Mouse (Mus musculus): ENCODE measurements around the gene Mcm5. TPM values are rescaled to one million over a fixed set of nuclear protein-coding genes. Genes with fewer than 3 reads are reported as not detected.

Mcm5 gene
- polyA plus RNA-seq, 1 experiment from 2014 or later: 61.9 TPM

DNA sequence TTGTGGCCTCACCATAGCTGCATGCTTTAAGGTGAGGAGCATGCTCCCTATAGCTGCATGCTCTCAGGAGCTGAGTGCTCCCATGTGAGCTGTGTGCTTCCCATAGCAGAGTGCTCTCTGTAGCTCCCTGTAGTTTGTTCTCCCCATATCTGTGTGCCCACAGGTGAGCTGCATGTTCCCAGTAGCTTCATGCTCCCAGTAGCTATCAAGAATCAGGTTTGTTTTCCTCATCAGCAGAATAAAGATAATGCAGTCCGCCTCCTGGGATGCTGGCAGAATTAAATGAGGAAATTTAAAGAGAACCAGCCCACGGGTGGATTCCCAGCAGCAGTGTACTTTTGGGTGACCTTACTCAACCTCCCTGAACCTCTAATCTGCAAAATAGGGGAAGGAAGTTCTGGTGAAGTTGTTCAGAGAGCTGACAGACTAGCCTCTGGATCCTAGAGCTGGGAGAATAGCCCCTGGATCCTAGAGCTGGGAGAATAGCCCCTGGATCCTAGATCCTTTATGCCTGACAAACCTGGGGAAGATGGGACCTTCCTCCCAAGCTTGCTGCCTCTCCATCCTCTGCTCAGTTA lies 43.2 kb downstream of the Mcm5 start:
- Histone ChIP-seq H3K36me3 (ENCODE audit: control insufficient read depth, insufficient read depth) (no peaks in the 10 kb centered on the region), H3K9me3 (ENCODE audit: control insufficient read depth, low read length) (no peaks in the 10 kb centered on the region), H3K27ac (ENCODE audit: low read length) (no peak overlapping the region), H3K4me3 (replicated peaks; ENCODE audit: low read length) (no peak overlapping the region), H3K9ac (replicated peaks; ENCODE audit: low read depth, low read length) (no peak overlapping the region), H3K4me1 (replicated peaks; ENCODE audit: control insufficient read depth, insufficient read depth, low read length) (no peaks in the 10 kb centered on the region), H3K4me2 (ENCODE audit: low read length) (no peak overlapping the region), H3K27me3 (replicated peaks; ENCODE audit: control insufficient read depth, insufficient read depth, low read length) (no peaks in the 10 kb centered on the region)
- no peak for ATAC-seq
- 79% methylated on average over 2 of the region's 2 CpGs for WGBS

DNA sequence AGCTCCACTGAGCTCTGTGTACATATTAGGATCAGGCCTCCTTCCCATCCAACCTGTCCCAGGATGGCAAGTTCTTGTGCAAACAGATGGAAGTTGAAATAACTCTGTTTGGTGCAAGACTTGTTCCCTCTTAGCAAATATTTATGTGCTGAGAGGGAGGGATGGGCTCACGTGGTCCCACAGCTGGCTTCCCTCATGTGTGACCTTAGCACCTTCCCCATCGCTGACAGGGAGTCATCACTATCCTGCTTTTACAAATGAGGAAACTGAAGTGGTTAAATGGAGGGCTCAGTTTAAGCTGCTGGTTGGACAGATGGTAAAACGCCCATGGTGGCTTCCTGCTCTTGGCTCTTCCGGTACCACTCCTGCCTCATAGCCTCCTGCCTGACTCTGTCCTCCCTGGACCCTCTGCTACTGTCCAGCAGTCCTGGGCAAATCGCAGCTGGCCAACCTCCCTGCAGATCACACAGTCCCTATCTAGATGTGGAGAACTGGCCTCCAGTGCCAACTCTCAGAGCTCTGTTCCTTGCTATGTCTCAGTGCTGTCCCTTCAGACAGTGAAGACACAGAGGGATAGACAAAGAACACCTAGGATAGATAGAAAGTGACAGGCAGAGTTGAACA lies 45.6 kb downstream of the Mcm5 start:
- H3K4me1 ChIP-seq (replicated peaks; ENCODE audit: control insufficient read depth, insufficient read depth, low read length): no peaks in the 10 kb centered on the region
- no peak overlapping the region for H3K4me2 ChIP-seq (ENCODE audit: low read length)
- H3K27me3 ChIP-seq (replicated peaks; ENCODE audit: control insufficient read depth, insufficient read depth, low read length): no peaks in the 10 kb centered on the region
- no peaks in the 10 kb centered on the region for H3K36me3 ChIP-seq (ENCODE audit: control insufficient read depth, insufficient read depth)
- H3K4me3 ChIP-seq (replicated peaks; ENCODE audit: low read length): no peak overlapping the region
- no peak overlapping the region for H3K27ac ChIP-seq (ENCODE audit: low read length)
- WGBS: 91% methylated on average over 5 of the region's 5 CpGs
- no peak for ATAC-seq
- no peaks in the 10 kb centered on the region for H3K9me3 ChIP-seq (ENCODE audit: control insufficient read depth, low read length)
- H3K9ac ChIP-seq (replicated peaks; ENCODE audit: low read depth, low read length): no peak overlapping the region

DNA sequence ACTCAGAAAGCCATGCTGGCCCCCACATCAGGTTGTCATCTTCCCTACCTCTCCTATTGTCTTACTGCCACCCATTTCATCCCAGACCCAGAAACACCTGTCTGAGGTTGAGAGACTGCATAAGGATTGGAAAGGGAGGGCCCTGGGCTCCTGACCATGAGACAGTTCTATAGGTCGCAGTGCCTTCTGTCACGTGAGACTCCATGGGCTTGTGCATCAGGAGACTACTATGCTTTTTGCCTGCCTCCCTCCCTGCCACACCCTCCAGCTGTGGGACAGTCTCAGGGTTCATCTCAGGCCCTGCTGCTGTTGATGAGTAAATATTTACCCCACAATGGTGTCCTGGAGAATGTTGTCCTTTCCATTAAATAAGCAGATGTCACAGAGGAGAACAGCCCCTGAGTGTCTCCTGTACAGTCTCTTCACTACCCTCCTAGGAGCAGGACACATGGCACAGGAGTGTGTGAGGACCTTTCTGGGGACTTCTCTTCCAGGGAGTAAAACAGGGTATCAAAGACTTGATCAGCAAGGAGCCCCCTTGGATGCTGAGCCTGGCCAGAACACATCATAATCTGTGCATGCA lies 46.5 kb downstream of the Mcm5 start:
- no peaks in the 10 kb centered on the region for H3K27me3 ChIP-seq (replicated peaks; ENCODE audit: control insufficient read depth, insufficient read depth, low read length)
- no peak overlapping the region for H3K9ac ChIP-seq (replicated peaks; ENCODE audit: low read depth, low read length)
- no peaks in the 10 kb centered on the region for H3K4me1 ChIP-seq (replicated peaks; ENCODE audit: control insufficient read depth, insufficient read depth, low read length)
- H3K27ac ChIP-seq (ENCODE audit: low read length): no peak overlapping the region
- H3K4me2 ChIP-seq (ENCODE audit: low read length): no peak overlapping the region
- no peaks in the 10 kb centered on the region for H3K36me3 ChIP-seq (ENCODE audit: control insufficient read depth, insufficient read depth)
- no peak for ATAC-seq
- H3K4me3 ChIP-seq (replicated peaks; ENCODE audit: low read length): no peak overlapping the region
- 74% methylated on average over 2 of the region's 2 CpGs for WGBS
- no peaks in the 10 kb centered on the region for H3K9me3 ChIP-seq (ENCODE audit: control insufficient read depth, low read length)

DNA sequence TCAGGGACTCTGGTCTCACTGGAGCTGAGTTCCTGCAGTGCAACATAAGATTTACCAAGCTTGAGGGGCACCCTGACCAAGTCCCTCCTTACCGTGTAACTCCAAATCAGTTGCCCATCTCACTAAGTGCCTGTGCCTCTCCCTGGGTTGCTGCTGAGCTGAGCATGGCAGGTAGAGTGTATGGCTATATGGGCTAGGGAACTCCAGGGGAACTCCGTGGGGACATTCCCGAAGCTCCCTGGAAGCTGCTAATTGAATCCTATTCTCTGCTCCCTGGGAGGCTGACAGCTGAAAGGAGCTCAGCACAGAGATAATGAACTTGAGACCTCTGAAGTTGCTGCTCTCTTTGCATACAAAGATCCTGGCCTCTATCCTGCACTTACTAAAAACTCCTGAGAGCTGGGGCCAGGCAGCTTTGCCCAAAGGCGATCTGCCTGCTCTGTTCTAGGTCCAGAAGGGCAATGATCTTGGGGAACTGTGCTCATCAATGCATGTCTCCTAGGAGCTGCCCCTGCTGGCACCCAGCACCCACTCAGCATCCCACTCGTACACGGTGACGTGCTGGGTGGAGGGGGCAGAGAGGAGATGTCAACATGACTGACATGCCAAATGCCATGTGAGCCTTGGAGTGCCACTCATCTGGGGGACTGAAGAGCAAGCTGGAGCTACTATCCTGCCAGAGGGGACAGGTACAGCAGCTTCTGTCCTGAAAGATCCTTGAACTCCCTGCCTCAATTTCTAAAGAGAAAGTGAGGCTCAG lies 48.3 kb downstream of the Mcm5 start:
- Histone ChIP-seq H3K27me3 (replicated peaks; ENCODE audit: control insufficient read depth, insufficient read depth, low read length) (no peaks in the 10 kb centered on the region), H3K4me3 (replicated peaks; ENCODE audit: low read length) (no peak overlapping the region), H3K9me3 (ENCODE audit: control insufficient read depth, low read length) (no peaks in the 10 kb centered on the region), H3K4me2 (ENCODE audit: low read length) (no peak overlapping the region), H3K27ac (ENCODE audit: low read length) (no peak overlapping the region), H3K36me3 (ENCODE audit: control insufficient read depth, insufficient read depth) (no peaks in the 10 kb centered on the region), H3K4me1 (replicated peaks; ENCODE audit: control insufficient read depth, insufficient read depth, low read length) (no peaks in the 10 kb centered on the region), H3K9ac (replicated peaks; ENCODE audit: low read depth, low read length) (no peak overlapping the region)
- WGBS: 35% methylated on average over 7 of the region's 7 CpGs
- no peak for ATAC-seq

DNA sequence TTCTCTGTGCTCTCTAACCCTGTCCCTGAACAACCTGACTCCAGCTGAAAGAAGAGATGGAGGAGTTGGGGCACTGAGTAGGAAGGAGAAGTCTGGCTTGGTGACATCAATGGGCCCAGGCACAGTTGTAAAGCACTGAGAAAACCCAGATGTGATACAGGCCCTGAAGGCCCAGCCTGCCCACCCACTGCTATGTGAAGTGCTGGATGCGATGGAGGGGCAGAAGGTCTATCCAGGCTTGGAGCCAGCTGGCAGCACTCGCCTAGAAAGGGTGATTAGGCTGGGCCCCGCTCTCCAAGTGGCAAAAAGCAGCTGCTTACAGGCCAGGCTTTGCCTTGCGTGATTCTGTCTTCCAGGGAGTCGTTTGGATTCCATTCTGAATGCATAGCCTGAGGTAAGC lies 60.0 kb downstream of the Mcm5 start:
- Histone ChIP-seq H3K4me2 (ENCODE audit: low read length) (no peak overlapping the region), H3K36me3 (ENCODE audit: control insufficient read depth, insufficient read depth) (no peaks in the 10 kb centered on the region), H3K4me1 (replicated peaks; ENCODE audit: control insufficient read depth, insufficient read depth, low read length) (no peaks in the 10 kb centered on the region), H3K9me3 (ENCODE audit: control insufficient read depth, low read length) (no peaks in the 10 kb centered on the region), H3K9ac (replicated peaks; ENCODE audit: low read depth, low read length) (no peak overlapping the region), H3K4me3 (replicated peaks; ENCODE audit: low read length) (no peak overlapping the region), H3K27ac (ENCODE audit: low read length) (no peak overlapping the region), H3K27me3 (replicated peaks; ENCODE audit: control insufficient read depth, insufficient read depth, low read length) (no peaks in the 10 kb centered on the region)
- 27% methylated on average over 5 of the region's 5 CpGs for WGBS
- peak; percentile 77 for ATAC-seq

DNA sequence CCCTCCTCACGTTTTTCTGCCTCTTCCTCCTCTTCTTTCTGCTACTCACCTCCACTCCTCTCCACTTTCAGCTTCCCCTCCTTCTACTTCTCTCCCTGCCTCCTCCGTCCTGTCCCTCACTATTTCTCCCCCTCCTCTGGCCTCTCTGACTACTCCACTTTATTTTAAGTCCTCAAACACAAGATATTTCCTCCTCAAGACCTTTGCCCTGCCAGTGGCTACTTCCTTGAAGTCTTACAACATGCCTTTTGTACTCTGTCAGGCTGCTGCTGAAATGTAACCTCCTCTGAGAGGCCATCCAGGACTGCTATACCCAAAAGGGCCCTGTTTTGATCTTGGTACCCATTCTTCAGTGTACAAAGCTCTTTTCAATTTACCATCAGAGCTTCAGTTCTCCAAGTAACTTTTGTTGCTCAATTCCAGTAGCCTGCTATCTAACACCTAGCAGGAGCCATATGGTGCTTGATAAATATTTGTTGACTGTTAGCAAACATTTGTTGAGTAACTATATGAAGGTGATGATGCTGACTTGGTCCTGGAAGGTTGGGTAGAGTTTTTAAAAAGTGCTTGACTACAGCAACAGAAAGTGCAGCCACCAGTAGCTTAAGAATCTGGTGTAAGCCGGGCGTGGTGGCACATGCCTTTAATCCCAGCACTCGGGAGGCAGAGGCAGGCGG lies 62.8 kb downstream of the Mcm5 start:
- Histone ChIP-seq H3K9ac (replicated peaks; ENCODE audit: low read depth, low read length) (no peak overlapping the region), H3K36me3 (ENCODE audit: control insufficient read depth, insufficient read depth) (no peaks in the 10 kb centered on the region), H3K27ac (ENCODE audit: low read length) (no peak overlapping the region), H3K4me3 (replicated peaks; ENCODE audit: low read length) (no peak overlapping the region), H3K9me3 (ENCODE audit: control insufficient read depth, low read length) (no peaks in the 10 kb centered on the region), H3K4me1 (replicated peaks; ENCODE audit: control insufficient read depth, insufficient read depth, low read length) (no peaks in the 10 kb centered on the region), H3K4me2 (ENCODE audit: low read length) (no peak overlapping the region), H3K27me3 (replicated peaks; ENCODE audit: control insufficient read depth, insufficient read depth, low read length) (no peaks in the 10 kb centered on the region)
- 82% methylated on average over 6 of the region's 6 CpGs for WGBS
- ATAC-seq: no peak

Other genes starting within 250 kb of the Mcm5 start
- gene Isx, start 236.4 kb upstream of the Mcm5 start, polyA plus RNA-seq (2015; fragmentation: Nextera tagmentation; extraction: Ambion mirVana): not detected in 2 replicates
- 41.2 and 48.3 TPM in 2 replicates for gene Hmgxb4, start 116.2 kb upstream of the Mcm5 start, polyA plus RNA-seq (2015; fragmentation: Nextera tagmentation; extraction: Ambion mirVana)
- gene Tom1, start 75.9 kb upstream of the Mcm5 start, polyA plus RNA-seq (2015; fragmentation: Nextera tagmentation; extraction: Ambion mirVana): 13.4 and 17.4 TPM in 2 replicates
- gene Hmox1, start 15.9 kb upstream of the Mcm5 start, polyA plus RNA-seq (2015; fragmentation: Nextera tagmentation; extraction: Ambion mirVana): 8.2 TPM in 2 replicates
- gene Rasd2, start 104.4 kb downstream of the Mcm5 start, polyA plus RNA-seq (2015; fragmentation: Nextera tagmentation; extraction: Ambion mirVana): 0.70 and 1.4 TPM in 2 replicates